ENCODE assay signal across 18 mouse cellular contexts in the genomic region with DNA sequence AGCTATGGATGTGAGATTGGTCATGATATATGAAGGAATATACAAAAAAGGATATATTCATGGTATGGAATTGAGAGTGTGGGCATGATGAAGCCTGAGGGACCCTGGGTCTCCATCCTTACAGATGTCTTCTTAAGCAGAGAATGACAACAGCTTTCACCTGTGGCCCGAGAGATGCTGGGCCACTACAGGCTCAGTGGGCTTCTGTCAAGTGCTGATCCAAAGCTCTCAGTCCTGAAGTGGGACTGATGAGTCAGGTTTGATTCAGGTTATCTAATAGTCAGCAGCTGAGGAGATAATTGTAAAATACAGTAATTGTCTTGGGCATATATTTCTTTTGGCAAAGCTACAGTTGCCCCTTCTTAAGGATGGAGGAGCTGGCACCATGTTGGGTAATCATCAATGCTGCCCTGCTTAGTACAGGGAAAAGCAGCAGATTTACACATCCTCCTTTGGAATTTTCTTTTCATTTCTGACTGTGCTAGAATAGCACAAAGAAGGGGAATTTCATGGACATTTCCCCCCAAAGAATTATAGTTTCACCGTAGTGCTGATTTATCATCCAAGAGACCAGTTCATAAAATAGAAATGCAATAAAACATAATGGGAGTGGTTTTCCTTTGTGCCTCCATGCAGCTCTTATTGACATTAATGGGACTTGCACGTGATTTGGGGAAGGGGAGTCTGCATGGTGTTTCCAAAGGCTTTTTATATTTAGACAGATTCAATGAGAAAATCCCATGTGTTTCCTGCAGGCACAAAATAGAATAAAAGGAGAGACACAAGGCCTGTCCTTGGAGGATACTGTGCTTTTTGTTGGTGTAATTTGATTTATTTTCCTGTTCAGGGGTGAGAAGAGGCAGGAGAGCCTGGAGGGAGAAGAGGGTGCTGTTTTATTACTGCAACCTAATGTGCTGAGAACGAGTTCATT.
A peak's percentile ranks its signal among the peaks of the same experiment; 100 is the strongest.
DNase-seq lines count a peak whose midpoint lies in the region; ATAC-seq and TF ChIP-seq lines count a peak whose summit lies in the region.
"Had no signal": no experiment of that assay in that cellular context is flagged by ENCODE, and none has a peak within 500 bp of the region (broad histone marks: within the 10 kb centered on the region; RNA-seq: fewer than 3 reads in every experiment).

No protein-coding gene starts in this region.

- 0 out of 2 replicates have a peak, but pooled peaks have one; percentile 34 for ATAC-seq in midbrain, embryonic 13.5 days
- ATAC-seq in midbrain, postnatal 0 days (ENCODE audit: low FRiP score) = no peak
- no peak for ATAC-seq in limb, embryonic 13.5 days (ENCODE audit: low FRiP score, low read depth)
- ATAC-seq in neural tube, embryonic 15.5 days (ENCODE audit: low FRiP score) = peak; percentile 47; the same call in 1 of the 2 replicates
- ATAC-seq: intestine, embryonic 16.5 days; lung, postnatal 0 days had no signal

- peak overlapping the region; percentile 65 for H3K27ac ChIP-seq in midbrain, embryonic 13.5 days
- H3K27ac ChIP-seq in midbrain, postnatal 0 days (ENCODE audit: low read depth, low read length) = no peak overlapping the region
- peak overlapping the region; percentile 4; the same call in 1 of the 2 replicates for H3K27ac ChIP-seq in limb, embryonic 13.5 days
- H3K27ac ChIP-seq in neural tube, embryonic 15.5 days (replicated peaks) = 0 out of 2 replicates have a peak overlapping the region, but pooled peaks have one; percentile 15
- H3K27ac ChIP-seq: embryonic facial prominence, embryonic 12.5 days; liver, embryonic 15.5 days had no signal

- H3K4me3 ChIP-seq in midbrain, embryonic 13.5 days (replicated peaks) = no peak overlapping the region
- H3K4me3 ChIP-seq in midbrain, postnatal 0 days (ENCODE audit: low read depth, low read length) = no peak overlapping the region
- H3K4me3 ChIP-seq in limb, embryonic 13.5 days = no peak overlapping the region
- H3K4me3 ChIP-seq in neural tube, embryonic 15.5 days (replicated peaks) = no peak overlapping the region
- H3K4me3 ChIP-seq: embryonic facial prominence, embryonic 12.5 days; heart, embryonic 12.5 days; liver, embryonic 15.5 days had no signal

- no peaks in the 10 kb centered on the region for H3K36me3 ChIP-seq in midbrain, embryonic 13.5 days
- H3K36me3 ChIP-seq in midbrain, postnatal 0 days (ENCODE audit: insufficient read depth, low read length) = no peaks in the 10 kb centered on the region
- H3K36me3 ChIP-seq in limb, embryonic 13.5 days = no peaks in the 10 kb centered on the region
- H3K36me3 ChIP-seq in neural tube, embryonic 15.5 days = no peaks in the 10 kb centered on the region
- H3K36me3 ChIP-seq: embryonic facial prominence, embryonic 12.5 days; heart, embryonic 12.5 days; liver, embryonic 15.5 days had no signal

- 41% methylated on average over 4 of the region's 4 CpGs for WGBS in midbrain, embryonic 13.5 days
- WGBS in midbrain, postnatal 0 days = 39% methylated on average over 4 of the region's 4 CpGs
- 32% methylated on average over 4 of the region's 4 CpGs for WGBS in limb, embryonic 13.5 days
- 17% methylated on average over 4 of the region's 4 CpGs for WGBS in neural tube, embryonic 15.5 days

- H3K27me3 ChIP-seq in midbrain, embryonic 13.5 days = no peaks in the 10 kb centered on the region
- no peaks in the 10 kb centered on the region for H3K27me3 ChIP-seq in midbrain, postnatal 0 days (ENCODE audit: insufficient read depth, low read length)
- no peaks in the 10 kb centered on the region for H3K27me3 ChIP-seq in limb, embryonic 13.5 days
- H3K27me3 ChIP-seq in neural tube, embryonic 15.5 days (replicated peaks) = no peaks in the 10 kb centered on the region
- H3K27me3 ChIP-seq: embryonic facial prominence, embryonic 12.5 days; heart, embryonic 12.5 days; liver, embryonic 15.5 days had no signal

- peaks cover 14% of the 10 kb centered on the region for H3K4me1 ChIP-seq in midbrain, embryonic 13.5 days (replicated peaks)
- no peaks in the 10 kb centered on the region for H3K4me1 ChIP-seq in midbrain, postnatal 0 days (ENCODE audit: insufficient read depth, low read length)
- peaks cover 15% of the 10 kb centered on the region; the same call in 1 of the 2 replicates for H3K4me1 ChIP-seq in limb, embryonic 13.5 days
- peaks cover 9% of the 10 kb centered on the region for H3K4me1 ChIP-seq in neural tube, embryonic 15.5 days
- H3K4me1 ChIP-seq: heart, embryonic 12.5 days; liver, embryonic 15.5 days had no signal

- DNase-seq in heart, adult 11 months = peak; percentile 13
- DNase-seq in heart, adult 9 months (ENCODE audit: low spot score in 2 of 2) = no peak
- DNase-seq in midbrain, postnatal 0 days (ENCODE audit: low spot score) = no peak
- no peak for DNase-seq in Muller cell, postnatal 12 days (ENCODE audit: inconsistent ontology term)
- DNase-seq: adrenal gland, postnatal 36 days; cerebellum, postnatal 25 days; gastrocnemius, postnatal 36 days; kidney, postnatal 36 days; layer of hippocampus, adult 9-11 months; right cerebral cortex, postnatal 25 days had no signal

- no peak for TF ChIP-seq CTCF in midbrain, postnatal 0 days (IDR thresholded peaks at IDR 0.05)

- no peak overlapping the region for H3K4me2 ChIP-seq in midbrain, embryonic 13.5 days (replicated peaks)
- H3K4me2 ChIP-seq in midbrain, postnatal 0 days (ENCODE audit: low read depth, low read length, poor library complexity, severe bottlenecking) = no peak overlapping the region
- no peak overlapping the region for H3K4me2 ChIP-seq in limb, embryonic 13.5 days (replicated peaks)
- H3K4me2 ChIP-seq in neural tube, embryonic 15.5 days = no peak overlapping the region
- H3K4me2 ChIP-seq: embryonic facial prominence, embryonic 12.5 days; heart, embryonic 12.5 days; liver, embryonic 15.5 days had no signal

- no peak overlapping the region for H3K9ac ChIP-seq in midbrain, embryonic 13.5 days (replicated peaks)
- no peak overlapping the region for H3K9ac ChIP-seq in midbrain, postnatal 0 days (replicated peaks; ENCODE audit: low read length, poor library complexity, severe bottlenecking)
- no peak overlapping the region for H3K9ac ChIP-seq in limb, embryonic 13.5 days
- no peak overlapping the region for H3K9ac ChIP-seq in neural tube, embryonic 15.5 days (replicated peaks)
- H3K9ac ChIP-seq: embryonic facial prominence, embryonic 12.5 days; heart, embryonic 12.5 days; liver, embryonic 15.5 days had no signal

- H3K9me3 ChIP-seq in midbrain, embryonic 13.5 days = no peaks in the 10 kb centered on the region
- no peaks in the 10 kb centered on the region for H3K9me3 ChIP-seq in midbrain, postnatal 0 days (ENCODE audit: low read length)
- H3K9me3 ChIP-seq in limb, embryonic 13.5 days = no peaks in the 10 kb centered on the region
- H3K9me3 ChIP-seq in neural tube, embryonic 15.5 days (replicated peaks) = no peaks in the 10 kb centered on the region
- H3K9me3 ChIP-seq: embryonic facial prominence, embryonic 12.5 days; heart, embryonic 12.5 days; liver, embryonic 15.5 days had no signal

Comparison
In these comparisons a context has a peak if more than half of its experiments do, and no peak if none do; other contexts are left out.
1. ATAC-seq: peak in midbrain, embryonic 13.5 days (single experiment) and neural tube, embryonic 15.5 days (single experiment); none in midbrain, postnatal 0 days (single experiment) and limb, embryonic 13.5 days (single experiment).